Mouse (Mus musculus): ENCODE results near the gene Btnl4. TPM values are rescaled to one million over a fixed set of nuclear protein-coding genes. Genes with fewer than 3 reads are reported as not detected.

Gene Btnl4
- polyA plus RNA-seq, 1 experiment from 2014 or later, result not detected

Other genes starting within 250 kb of the Btnl4 start
- gene H2-Ob, start 238.4 kb downstream of the Btnl4 start, polyA plus RNA-seq (2014; fragmentation: Nextera tagmentation; extraction: Ambion mirVana), result not detected in 2 replicates
- 3.7 and 4.5 TPM in 2 replicates for gene H2-Ab1, start 219.6 kb downstream of the Btnl4 start, polyA plus RNA-seq (2014; fragmentation: Nextera tagmentation; extraction: Ambion mirVana)
- not detected in 2 replicates for gene H2-Aa, start 189.5 kb downstream of the Btnl4 start, polyA plus RNA-seq (2014; fragmentation: Nextera tagmentation; extraction: Ambion mirVana)
- gene H2-Eb1, start 171.5 kb downstream of the Btnl4 start, polyA plus RNA-seq (2014; fragmentation: Nextera tagmentation; extraction: Ambion mirVana), result 1.1 and 2.1 TPM in 2 replicates
- gene H2-Eb2, start 151.7 kb downstream of the Btnl4 start, polyA plus RNA-seq (2014; fragmentation: Nextera tagmentation; extraction: Ambion mirVana), result 0.07 and 0.10 TPM in 2 replicates
- gene Btnl2, start 122.5 kb downstream of the Btnl4 start, polyA plus RNA-seq (2014; fragmentation: Nextera tagmentation; extraction: Ambion mirVana), result not detected in 2 replicates
- not detected in 2 replicates for gene Btnl1, start 100.2 kb downstream of the Btnl4 start, polyA plus RNA-seq (2014; fragmentation: Nextera tagmentation; extraction: Ambion mirVana)
- 0.70 and 0.73 TPM in 2 replicates for gene BC051142, start 78.5 kb downstream of the Btnl4 start, polyA plus RNA-seq (2014; fragmentation: Nextera tagmentation; extraction: Ambion mirVana)
- not detected in 2 replicates for gene Btnl6, start 40.0 kb upstream of the Btnl4 start, polyA plus RNA-seq (2014; fragmentation: Nextera tagmentation; extraction: Ambion mirVana)
- 5.2 and 7.7 TPM in 2 replicates for gene Notch4, start 87.0 kb upstream of the Btnl4 start, polyA plus RNA-seq (2014; fragmentation: Nextera tagmentation; extraction: Ambion mirVana)
- 4.0 and 4.7 TPM in 2 replicates for gene Gpsm3, start 112.5 kb upstream of the Btnl4 start, polyA plus RNA-seq (2014; fragmentation: Nextera tagmentation; extraction: Ambion mirVana)
- 21.5 and 22.0 TPM in 2 replicates for gene Pbx2, start 113.9 kb upstream of the Btnl4 start, polyA plus RNA-seq (2014; fragmentation: Nextera tagmentation; extraction: Ambion mirVana)
- 1.3 and 2.7 TPM in 2 replicates for gene Ager, start 120.5 kb upstream of the Btnl4 start, polyA plus RNA-seq (2014; fragmentation: Nextera tagmentation; extraction: Ambion mirVana)
- gene Rnf5, start 126.4 kb upstream of the Btnl4 start, polyA plus RNA-seq (2014; fragmentation: Nextera tagmentation; extraction: Ambion mirVana), result 111 TPM in 2 replicates
- 58.2 and 74.8 TPM in 2 replicates for gene Agpat1, start 126.9 kb upstream of the Btnl4 start, polyA plus RNA-seq (2014; fragmentation: Nextera tagmentation; extraction: Ambion mirVana)
- 2.8 and 3.5 TPM in 2 replicates for gene Egfl8, start 138.7 kb upstream of the Btnl4 start, polyA plus RNA-seq (2014; fragmentation: Nextera tagmentation; extraction: Ambion mirVana)
- gene Ppt2, start 151.2 kb upstream of the Btnl4 start, polyA plus RNA-seq (2014; fragmentation: Nextera tagmentation; extraction: Ambion mirVana), result 24.8 and 26.1 TPM in 2 replicates
- 0.17 and 0.20 TPM in 2 replicates for gene Prrt1, start 152.2 kb upstream of the Btnl4 start, polyA plus RNA-seq (2014; fragmentation: Nextera tagmentation; extraction: Ambion mirVana)
- 13.1 and 19.3 TPM in 2 replicates for gene Fkbpl, start 167.4 kb upstream of the Btnl4 start, polyA plus RNA-seq (2014; fragmentation: Nextera tagmentation; extraction: Ambion mirVana)
- gene Atf6b, start 169.8 kb upstream of the Btnl4 start, polyA plus RNA-seq (2014; fragmentation: Nextera tagmentation; extraction: Ambion mirVana), result 63.4 and 71.4 TPM in 2 replicates
- gene Tnxb, start 193.2 kb upstream of the Btnl4 start, polyA plus RNA-seq (2014; fragmentation: Nextera tagmentation; extraction: Ambion mirVana), result not detected in 2 replicates